Mouse (Mus musculus) small intestine, adult 2 months (tissue): Measurements from ENCODE around the gene Gm42420.

Experiments
- CTCF ChIP-seq: fragments of 200-500 bp; IDR thresholded peaks from 2 replicates; pipeline ENCODE4 v1.5.1; 2012; ENCODE audit warnings: low read depth, mild to moderate bottlenecking, control low read depth, inconsistent platforms, low read length, moderate library complexity, mixed read lengths; ENCODE audit not compliant: insufficient replicate concordance, insufficient read length; ENCODE audit errors: extremely low read depth
- POLR2A ChIP-seq: fragments of 200-500 bp; IDR thresholded peaks from 2 replicates; pipeline ENCODE4 v1.6.1; 2012; ENCODE audit warnings: low read depth, mild to moderate bottlenecking, control low read depth, inconsistent platforms, low read length, moderate library complexity

GRCm38 (mm10) chr6:39570426-39570825 lies 15.1 kb upstream of the Gm42420 start:
- TF ChIP-seq POLR2A (no peak), CTCF (no peak)
